Mouse (Mus musculus) limb, embryonic 12.5 days (tissue): ENCODE results near the gene Tmem207. TPM values are rescaled to one million over a fixed set of nuclear protein-coding genes. Genes with fewer than 3 reads are reported as not detected.
A peak's percentile ranks its signal among the peaks of the same experiment; 100 is the strongest.
"Not testable (repeated sequence)": the region's sequence is repeated elsewhere in the genome, so short reads cannot be mapped to it uniquely, and the experiment has no call there.

Source experiments
- ATAC-seq: fragments of 200-750 bp; cut with Nextera tagmentation; 2 replicates; pipeline ENCODE4 v1.8.0; 2017; ENCODE audit warnings: low read depth, moderate TSS enrichment; ENCODE audit not compliant: insufficient number of reproducible peaks, insufficient read depth, low FRiP score, low TSS enrichment
- H3K27ac ChIP-seq: fragments of 300-500 bp; sonication (generic); 2 replicates; pipeline ENCODE4 v1.5.1; 2016; ENCODE audit warnings: mild to moderate bottlenecking, moderate library complexity
- H3K27me3 ChIP-seq: fragments of 300-500 bp; sonication (generic); 2 replicates; pipeline ENCODE4 v1.6.1; 2016; ENCODE audit warnings: mild to moderate bottlenecking, moderate library complexity
- H3K36me3 ChIP-seq: fragments of 300-500 bp; sonication (generic); 2 replicates; pipeline ENCODE4 v1.6.1; 2016; ENCODE audit warnings: mild to moderate bottlenecking, moderate library complexity
- H3K4me1 ChIP-seq: fragments of 300-500 bp; sonication (generic); replicated peaks from 2 replicates; pipeline ENCODE4 v1.6.1; 2016
- H3K4me2 ChIP-seq: fragments of 300-500 bp; sonication (generic); 2 replicates; pipeline ENCODE4 v1.6.1; 2016; ENCODE audit warnings: mild to moderate bottlenecking, moderate library complexity
- H3K4me3 ChIP-seq: fragments of 300-500 bp; sonication (generic); replicated peaks from 2 replicates; pipeline ENCODE4 v1.5.1; 2016; ENCODE audit warnings: mild to moderate bottlenecking
- H3K9ac ChIP-seq: fragments of 300-500 bp; sonication (generic); replicated peaks from 2 replicates; pipeline ENCODE4 v1.6.1; 2016; ENCODE audit warnings: mild to moderate bottlenecking, moderate library complexity
- H3K9me3 ChIP-seq: fragments of 300-500 bp; sonication (generic); 2 replicates; pipeline ENCODE4 v1.6.1; 2016; ENCODE audit warnings: mild to moderate bottlenecking, moderate library complexity
- WGBS: fragments of 180-500 bp; shearing (Covaris S2); methylation state at CpG from one replicate; pipeline ENCODE4 v1.1.7; 2016; 5-methylcytosine and 5-hydroxymethylcytosine counted together
- polyA plus RNA-seq: library from polyadenylated mRNA; unstranded; fragments of >200 nt; fragmentation: Nextera tagmentation; extraction: Ambion mirVana; gene quantifications from 2 replicates; pipeline ENCODE4 v1.2.1, GENCODE M21; 2016

Tmem207 gene
- polyA plus RNA-seq, 1 experiment from 2014 or later, result not detected

GRCm38 (mm10) chr16:26530451-26530850, 3.9 kb upstream of the Tmem207 start:
- Histone ChIP-seq H3K36me3 (no peaks in the 10 kb centered on the region), H3K4me2 (no peak overlapping the region), H3K27ac (no peak overlapping the region), H3K4me3 (no peak overlapping the region), H3K9ac (no peak overlapping the region), H3K9me3 (no peaks in the 10 kb centered on the region), H3K27me3 (no peaks in the 10 kb centered on the region), H3K4me1 (0 out of 2 replicates have a peak, but pooled peaks cover 6% of the 10 kb centered on the region)
- WGBS, result 82% methylated on average over 1 of the region's 1 CpGs
- no peak for ATAC-seq

GRCm38 (mm10) chr16:26527931-26528666, 1.5 kb upstream of the Tmem207 start:
- no peak overlapping the region for H3K4me2 ChIP-seq
- ATAC-seq, result no peak
- no peaks in the 10 kb centered on the region for H3K4me1 ChIP-seq
- no peaks in the 10 kb centered on the region for H3K9me3 ChIP-seq
- no peaks in the 10 kb centered on the region for H3K27me3 ChIP-seq
- WGBS, result 70% methylated on average over 10 of the region's 10 CpGs
- H3K9ac ChIP-seq, result no peak overlapping the region
- no peak overlapping the region for H3K27ac ChIP-seq
- no peak overlapping the region for H3K4me3 ChIP-seq
- H3K36me3 ChIP-seq, result no peaks in the 10 kb centered on the region

GRCm38 (mm10) chr16:26525832-26526231, 737 bp downstream of the Tmem207 start:
- WGBS, result 79% methylated on average over 5 of the region's 5 CpGs
- ATAC-seq, result no peak

GRCm38 (mm10) chr16:26519596-26519995, 7.0 kb downstream of the Tmem207 start:
- no peak overlapping the region for H3K27ac ChIP-seq
- no peaks in the 10 kb centered on the region for H3K27me3 ChIP-seq
- no peak overlapping the region for H3K9ac ChIP-seq
- no peak overlapping the region for H3K4me2 ChIP-seq
- no peaks in the 10 kb centered on the region for H3K4me1 ChIP-seq
- H3K4me3 ChIP-seq, result no peak overlapping the region
- H3K36me3 ChIP-seq, result no peaks in the 10 kb centered on the region
- WGBS, result 56% methylated on average over 2 of the region's 2 CpGs
- no peak for ATAC-seq
- no peaks in the 10 kb centered on the region for H3K9me3 ChIP-seq

More at GRCm38 (mm10) chr16:26525832-26526231, 737 bp downstream of the Tmem207 start:
- Histone ChIP-seq H3K4me1 (no peaks in the 10 kb centered on the region), H3K27me3 (no peaks in the 10 kb centered on the region), H3K4me3 (no peak overlapping the region), H3K9ac (no peak overlapping the region), H3K27ac (no peak overlapping the region), H3K36me3 (no peaks in the 10 kb centered on the region), H3K4me2 (no peak overlapping the region), H3K9me3 (no peaks in the 10 kb centered on the region)

- Histone ChIP-seq H3K4me1 (no peaks in the 10 kb centered on the region), H3K36me3 (no peaks in the 10 kb centered on the region), H3K27ac (no peak overlapping the region), H3K27me3 (no peaks in the 10 kb centered on the region), H3K4me2 (no peak overlapping the region), H3K4me3 (no peak overlapping the region), H3K9ac (no peak overlapping the region), H3K9me3 (no peaks in the 10 kb centered on the region)
- no peak for ATAC-seq
- WGBS, result 80% methylated on average over 4 of the region's 4 CpGs
Observed at GRCm38 (mm10) chr16:26504961-26505360, 21.6 kb downstream of the Tmem207 start.

DNA sequence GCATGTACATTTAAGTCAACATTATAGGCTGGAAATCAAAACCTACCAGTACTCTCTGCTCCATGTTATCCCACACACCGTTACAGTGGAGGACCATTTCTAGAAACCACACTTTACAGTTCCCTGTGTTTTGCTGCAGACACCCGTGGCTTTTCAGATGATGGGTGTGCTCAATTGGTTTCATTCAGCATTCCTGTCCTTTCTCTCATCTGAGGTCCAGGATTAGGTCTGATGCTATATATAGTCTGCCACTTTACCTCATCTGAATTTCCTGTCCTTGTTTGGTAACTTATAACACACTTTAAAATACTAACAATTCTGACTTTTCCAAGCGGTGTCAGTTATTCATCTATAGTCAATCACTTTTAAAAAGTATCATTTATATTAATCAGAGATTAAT, 25.8 kb downstream of the Tmem207 start:
- 80% methylated on average over 3 of the region's 3 CpGs for WGBS

GRCm38 (mm10) chr16:26499705-26500104, 26.9 kb downstream of the Tmem207 start:
- H3K9ac ChIP-seq, H3K36me3 ChIP-seq, H3K4me2 ChIP-seq, ATAC-seq, H3K27me3 ChIP-seq, H3K9me3 ChIP-seq, H3K27ac ChIP-seq, H3K4me3 ChIP-seq, H3K4me1 ChIP-seq: not testable (repeated sequence)
- WGBS, result 92% methylated on average over 3 of the region's 3 CpGs

More for the DNA sequence above, 25.8 kb downstream of the Tmem207 start:
- ATAC-seq, result no peak
- Histone ChIP-seq H3K27me3 (no peaks in the 10 kb centered on the region), H3K4me3 (no peak overlapping the region), H3K4me2 (no peak overlapping the region), H3K9ac (no peak overlapping the region), H3K9me3 (no peaks in the 10 kb centered on the region), H3K4me1 (no peaks in the 10 kb centered on the region), H3K36me3 (no peaks in the 10 kb centered on the region), H3K27ac (no peak overlapping the region)

GRCm38 (mm10) chr16:26495721-26496120, 30.8 kb downstream of the Tmem207 start:
- H3K9ac ChIP-seq, result no peak overlapping the region
- H3K27me3 ChIP-seq, result no peaks in the 10 kb centered on the region
- no peak overlapping the region for H3K27ac ChIP-seq
- no peak for ATAC-seq
- no peak overlapping the region for H3K4me3 ChIP-seq
- H3K4me1 ChIP-seq, result no peaks in the 10 kb centered on the region
- no peaks in the 10 kb centered on the region for H3K9me3 ChIP-seq
- no peak overlapping the region for H3K4me2 ChIP-seq
- WGBS, result 16% methylated on average over 2 of the region's 2 CpGs
- H3K36me3 ChIP-seq, result no peaks in the 10 kb centered on the region

DNA sequence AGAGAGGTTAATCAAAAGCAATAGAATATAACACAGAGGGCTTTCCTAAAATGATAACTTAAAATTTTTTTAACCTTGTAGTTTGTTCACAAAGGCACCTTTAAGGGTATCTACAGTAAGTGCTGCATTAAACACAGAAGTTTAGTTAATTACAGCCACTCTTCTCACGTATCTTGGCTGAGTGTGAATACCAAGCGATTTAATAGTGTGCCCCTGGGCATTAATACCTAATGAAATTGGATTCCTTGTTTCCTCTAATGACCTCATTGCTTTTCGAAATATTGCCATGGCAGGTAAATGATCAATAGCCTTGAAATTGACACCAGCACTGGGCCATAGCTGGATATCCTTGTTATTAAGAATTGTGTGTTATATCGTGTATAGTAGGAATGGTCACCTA, 55.3 kb downstream of the Tmem207 start:
- no peak overlapping the region for H3K9ac ChIP-seq
- peaks cover 15% of the 10 kb centered on the region for H3K4me1 ChIP-seq
- no peaks in the 10 kb centered on the region for H3K36me3 ChIP-seq
- ATAC-seq, result peak; percentile 71; the same call in 1 of the 2 replicates
- no peak overlapping the region for H3K4me2 ChIP-seq
- no peak overlapping the region for H3K27ac ChIP-seq
- H3K27me3 ChIP-seq, result no peaks in the 10 kb centered on the region
- H3K9me3 ChIP-seq, result no peaks in the 10 kb centered on the region
- 32% methylated on average over 4 of the region's 4 CpGs for WGBS
- no peak overlapping the region for H3K4me3 ChIP-seq

DNA sequence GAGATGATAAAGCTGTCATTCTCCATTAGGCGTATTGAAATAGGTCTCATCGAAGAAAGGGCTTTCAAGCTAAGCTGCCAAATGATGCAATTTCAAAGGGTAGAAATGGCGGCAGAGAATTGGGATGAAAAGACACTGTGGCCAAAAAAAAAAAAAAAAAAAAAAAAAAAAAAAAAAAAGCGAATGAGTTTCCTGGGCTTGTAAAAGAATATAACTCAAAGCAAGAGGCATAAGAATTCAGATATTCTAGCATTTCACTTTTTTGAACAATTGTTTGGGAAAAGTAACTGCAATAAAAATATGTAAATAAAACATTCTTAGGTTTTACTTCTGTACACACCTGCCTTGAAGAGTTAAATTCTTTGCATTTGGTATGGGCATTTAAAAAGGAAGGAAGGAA, 60.0 kb downstream of the Tmem207 start:
- ATAC-seq, result no peak
- peaks cover 10% of the 10 kb centered on the region for H3K4me1 ChIP-seq
- WGBS, result 88% methylated on average over 4 of the region's 4 CpGs

DNA sequence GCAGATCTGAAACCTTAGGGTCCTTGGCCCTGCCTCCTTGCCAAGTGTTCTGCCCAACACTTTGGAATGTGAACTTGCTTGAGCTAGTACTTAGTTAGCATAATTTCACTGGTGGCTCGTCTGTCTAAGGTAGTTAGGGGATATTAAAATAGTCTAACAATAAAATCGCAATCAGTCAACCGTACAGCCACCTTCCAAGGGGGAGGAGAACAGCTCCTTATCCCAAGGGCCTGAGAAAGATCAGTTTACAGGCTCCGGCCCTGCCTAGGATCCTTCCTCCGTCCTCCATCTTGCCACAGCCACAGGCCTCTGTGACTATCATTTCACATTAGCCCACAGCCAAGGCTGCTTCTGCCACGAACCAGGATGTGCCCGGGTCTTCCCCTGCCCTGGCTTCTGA, 63.7 kb downstream of the Tmem207 start, which contains the start of gene Cldn16:
Cldn16 (plus strand) TSS at position 301 of the 400 bp plus-strand sequence.
- Histone ChIP-seq H3K4me2 (no peak within 1 kb of the TSS), H3K27me3 (no peaks in the 10 kb centered on the region), H3K27ac (no peak within 1 kb of the TSS), H3K9ac (no peak within 1 kb of the TSS), H3K9me3 (no peaks in the 10 kb centered on the region), H3K4me3 (no peak within 1 kb of the TSS), H3K36me3 (no peaks in the 10 kb centered on the region), H3K4me1 (no peaks in the 10 kb centered on the region)
- WGBS, result 66% methylated on average over 7 of the region's 7 CpGs
- ATAC-seq, result no peak

More for the DNA sequence above, 60.0 kb downstream of the Tmem207 start:
- Histone ChIP-seq H3K9ac (no peak overlapping the region), H3K4me2 (no peak overlapping the region), H3K36me3 (no peaks in the 10 kb centered on the region), H3K4me3 (no peak overlapping the region), H3K9me3 (no peaks in the 10 kb centered on the region), H3K27me3 (no peaks in the 10 kb centered on the region), H3K27ac (no peak overlapping the region)

DNA sequence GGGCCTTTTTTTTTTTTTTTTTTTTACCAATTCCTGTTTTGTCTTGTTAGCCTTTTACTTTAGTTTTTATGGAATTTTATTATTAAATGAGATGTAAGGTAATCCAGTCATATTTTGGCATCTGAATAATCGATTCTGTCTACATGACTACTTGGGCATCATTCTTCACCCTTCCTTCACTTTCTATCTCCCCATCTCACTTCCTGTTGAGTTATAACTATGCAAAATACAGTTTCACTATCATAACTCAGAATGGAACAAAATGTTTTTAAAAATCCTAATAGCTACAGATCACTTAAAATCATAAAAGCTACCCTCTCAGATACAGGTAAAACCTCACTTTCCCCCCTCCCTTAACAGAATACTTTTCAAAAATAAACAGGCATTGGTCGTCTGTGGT, 70.4 kb downstream of the Tmem207 start:
- no peaks in the 10 kb centered on the region for H3K9me3 ChIP-seq
- no peak overlapping the region for H3K9ac ChIP-seq
- no peak overlapping the region for H3K27ac ChIP-seq
- H3K27me3 ChIP-seq, result no peaks in the 10 kb centered on the region
- no peak overlapping the region for H3K4me3 ChIP-seq
- no peaks in the 10 kb centered on the region for H3K36me3 ChIP-seq
- WGBS, result 83% methylated on average over 2 of the region's 2 CpGs
- ATAC-seq, result no peak
- H3K4me2 ChIP-seq, result no peak overlapping the region
- no peaks in the 10 kb centered on the region for H3K4me1 ChIP-seq
